Mouse (Mus musculus) left cerebral cortex, postnatal 4 days (tissue): ENCODE measurements around the gene Ndufb8. TPM values are rescaled to one million over a fixed set of nuclear protein-coding genes. Genes with fewer than 3 reads are reported as not detected.

Experiments
- DNase-seq: peaks from one replicate; pipeline ENCODE4 v3.0.0-alpha.2; 2022
- intact Hi-C: fragments of 180-260 bp; cut with DNase I; formaldehyde crosslinking; loops from one replicate; pipeline ENCODE4 v1.15.1; 2025
- total RNA-seq, 2 experiments: library from RNA; stranded (reverse); gene quantifications; 2 replicates each; pipeline ENCODE4 v1.2.3; 2021

Ndufb8 gene
- total RNA-seq = 100 to 1,000 TPM; 294 to 322 TPM

- intact Hi-C loops = no loop called here
- DNase-seq = peak; percentile 96
Observed at GRCm38 (mm10) chr19:44554861-44555590, at the start of gene Ndufb8. Gene Ndufb8 (minus strand): TSS chr19:44555440.

- DNase-seq = no peak
- intact Hi-C loops = no loop called here
Observed at GRCm38 (mm10) chr19:44594180-44594579, 38.9 kb upstream of the Ndufb8 start.

GRCm38 (mm10) chr19:44591638-44592037, 36.4 kb upstream of the Ndufb8 start:
- intact Hi-C loops = no loop called here
- no peak for DNase-seq

DNA sequence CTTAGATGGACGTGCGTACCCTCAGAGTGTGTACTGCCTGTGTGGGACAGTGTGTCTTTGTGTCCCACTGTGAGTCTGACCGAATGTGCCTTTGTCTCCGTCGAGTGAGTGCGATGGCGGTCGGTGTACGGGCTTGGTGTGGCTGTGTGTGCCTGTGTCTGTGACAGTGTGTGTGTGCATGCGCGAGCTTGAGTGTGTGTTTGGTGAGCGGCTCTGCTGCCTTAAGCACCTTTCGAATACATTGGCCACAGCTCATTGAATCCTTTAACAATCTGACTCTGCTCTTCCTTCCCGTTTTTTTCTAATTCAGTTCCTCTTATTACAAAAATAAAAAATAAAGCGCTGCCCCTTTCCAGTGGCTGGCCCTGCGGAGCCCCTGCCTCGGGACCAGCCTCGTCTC, 35.8 kb upstream of the Ndufb8 start:
- intact Hi-C loops = no loop called here
- no peak for DNase-seq

DNA sequence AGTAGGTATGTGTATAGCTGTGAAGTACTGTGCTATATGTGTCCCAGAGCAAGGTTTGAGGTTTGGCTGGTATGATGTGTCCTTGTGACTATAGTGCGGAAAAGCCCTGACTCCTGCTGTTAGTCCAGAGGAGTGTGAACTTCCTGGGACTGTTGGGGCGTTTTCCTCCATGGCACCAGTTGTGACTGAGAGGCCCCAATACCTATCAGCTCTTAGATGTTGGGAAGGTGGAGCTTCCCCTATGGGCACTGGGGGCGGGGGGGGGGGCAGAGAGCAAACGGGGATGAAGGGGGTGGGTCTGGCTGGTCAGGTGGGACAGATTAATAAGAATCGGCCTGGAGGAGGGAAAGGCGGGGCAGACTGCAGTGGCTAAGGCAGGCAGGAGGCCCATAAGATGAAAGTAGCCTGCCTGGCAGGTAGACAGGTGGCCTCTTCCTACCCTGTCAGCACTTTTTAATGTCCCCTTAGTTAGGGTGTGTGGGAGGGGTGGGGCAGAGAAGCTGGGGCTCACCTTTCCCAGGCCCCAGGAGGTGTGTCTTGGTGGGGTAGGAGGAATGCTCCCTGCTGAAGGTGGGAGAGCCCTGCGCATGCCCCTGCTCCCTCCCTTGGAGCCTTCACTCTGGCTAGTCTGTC, 34.5 kb upstream of the Ndufb8 start:
- no peak for DNase-seq
- intact Hi-C loops = no loop called here

DNA sequence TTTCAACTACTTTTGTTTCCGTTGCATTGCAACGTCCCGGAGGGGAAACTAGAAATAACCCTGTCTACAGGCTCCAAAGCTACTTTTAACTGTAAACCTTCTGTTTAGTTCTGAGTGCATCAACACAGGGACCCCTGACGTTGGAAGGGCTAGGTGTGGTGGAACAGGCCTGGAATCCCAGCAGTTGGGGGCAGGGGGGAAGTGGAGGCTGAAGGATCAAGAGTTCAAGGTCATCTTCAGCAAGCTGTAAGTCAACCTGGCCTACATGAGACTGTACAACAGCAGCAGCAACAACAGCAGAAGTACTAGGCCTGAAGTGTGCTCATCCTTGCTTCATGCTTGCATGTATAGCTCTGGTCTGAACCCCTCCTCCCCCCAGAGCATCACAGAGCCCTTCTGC, 32.8 kb upstream of the Ndufb8 start:
- no peak for DNase-seq
- intact Hi-C loops = no loop called here

DNA sequence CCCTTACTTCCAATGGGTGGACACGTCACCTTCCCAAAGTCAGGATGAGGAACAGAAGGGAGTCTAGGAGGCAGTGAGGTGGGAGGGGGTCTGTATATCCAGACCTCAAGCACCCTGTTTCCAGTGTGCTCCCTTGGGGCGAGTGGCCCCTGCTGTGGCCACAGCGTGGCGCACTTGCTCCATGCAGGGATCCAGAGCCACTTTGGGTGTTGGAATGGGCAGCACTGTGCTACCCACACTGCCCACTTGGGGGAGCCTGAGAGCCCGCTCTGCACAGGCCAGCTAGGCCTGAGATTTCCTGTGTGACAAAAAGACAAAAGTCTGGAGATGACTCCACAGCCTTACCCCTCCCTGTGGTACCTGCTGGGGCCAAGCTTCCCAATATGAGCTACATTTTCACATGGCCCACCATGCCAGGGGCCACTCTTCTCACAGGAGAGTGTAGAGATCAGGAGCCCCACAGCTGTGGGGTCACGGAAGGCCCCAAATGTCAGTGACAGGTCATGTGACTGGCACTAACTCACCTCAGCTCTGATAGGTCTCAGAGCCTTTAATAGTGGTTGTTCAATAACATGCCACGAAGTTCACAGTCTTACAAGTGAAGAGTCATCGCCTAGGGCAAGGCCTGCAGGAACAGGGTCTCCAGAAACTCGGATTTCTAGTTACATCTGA, 27.5 kb upstream of the Ndufb8 start:
- DNase-seq = peak; percentile 94

GRCm38 (mm10) chr19:44582103-44582502, 26.9 kb upstream of the Ndufb8 start:
- intact Hi-C loops = loop anchor here (2.0 to 5.0 kb wide), 2 partner anchors 175 to 313 kb away; partner anchors contain the start of gene Pax2
- no peak for DNase-seq

More for the DNA sequence above, 27.5 kb upstream of the Ndufb8 start:
- intact Hi-C loops = loop anchor here (2.0 to 5.0 kb wide), 2 partner anchors 175 to 312 kb away; partner anchors contain the start of gene Pax2

- intact Hi-C loops = no loop called here
- no peak for DNase-seq
Observed at GRCm38 (mm10) chr19:44578038-44578437, 22.8 kb upstream of the Ndufb8 start.

DNA sequence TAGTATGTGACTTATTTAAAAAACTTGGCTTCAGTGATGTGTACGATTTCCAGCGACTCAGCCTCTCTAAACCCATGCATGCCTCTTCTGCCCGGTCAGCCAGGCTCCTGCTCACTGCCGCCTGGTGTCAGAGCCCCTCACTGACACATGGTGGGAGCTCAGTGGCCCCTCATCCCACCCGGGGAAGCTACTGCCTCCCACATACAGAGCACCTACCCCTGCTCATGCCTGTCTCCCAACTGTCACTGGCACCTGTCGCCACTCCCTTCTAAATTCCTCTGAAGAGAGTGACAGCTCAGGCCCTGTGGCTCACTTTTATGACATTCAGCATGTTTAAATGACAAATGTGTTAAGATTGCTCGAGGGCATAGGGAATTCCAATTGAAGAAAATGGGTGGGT, 21.0 kb upstream of the Ndufb8 start:
- no peak for DNase-seq
- intact Hi-C loops = no loop called here

DNA sequence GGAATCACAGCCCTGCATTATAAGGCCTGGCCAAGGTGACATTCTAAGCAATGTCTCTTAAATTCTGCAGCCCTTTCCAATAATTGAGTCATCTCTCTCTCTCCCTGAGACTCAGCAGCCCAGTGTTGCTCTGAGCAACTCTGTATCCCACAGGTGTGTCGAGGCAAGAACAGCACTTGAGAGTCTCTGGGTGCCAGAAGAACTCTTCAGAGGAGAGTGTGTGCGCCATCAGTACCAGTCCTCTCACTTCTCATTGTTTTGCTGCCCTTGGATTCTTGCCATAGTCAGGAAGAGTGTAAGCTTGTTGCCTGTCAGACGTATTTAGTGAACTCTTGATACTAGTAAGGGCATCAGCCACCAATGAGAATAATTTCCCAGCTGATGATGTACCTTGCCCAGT, 12.5 kb upstream of the Ndufb8 start:
- intact Hi-C loops = no loop called here
- DNase-seq = no peak

- intact Hi-C loops = no loop called here
- no peak for DNase-seq
Observed at GRCm38 (mm10) chr19:44564006-44564405, 8.8 kb upstream of the Ndufb8 start.

- peak; percentile 91 for DNase-seq
- intact Hi-C loops = no loop called here
Observed at GRCm38 (mm10) chr19:44562652-44563206, 7.5 kb upstream of the Ndufb8 start, which contains the start of gene Hif1an. Gene Hif1an (plus strand): TSS chr19:44562850.

GRCm38 (mm10) chr19:44554490-44554860, 765 bp downstream of the Ndufb8 start:
- intact Hi-C loops = no loop called here
- DNase-seq = no peak

DNA sequence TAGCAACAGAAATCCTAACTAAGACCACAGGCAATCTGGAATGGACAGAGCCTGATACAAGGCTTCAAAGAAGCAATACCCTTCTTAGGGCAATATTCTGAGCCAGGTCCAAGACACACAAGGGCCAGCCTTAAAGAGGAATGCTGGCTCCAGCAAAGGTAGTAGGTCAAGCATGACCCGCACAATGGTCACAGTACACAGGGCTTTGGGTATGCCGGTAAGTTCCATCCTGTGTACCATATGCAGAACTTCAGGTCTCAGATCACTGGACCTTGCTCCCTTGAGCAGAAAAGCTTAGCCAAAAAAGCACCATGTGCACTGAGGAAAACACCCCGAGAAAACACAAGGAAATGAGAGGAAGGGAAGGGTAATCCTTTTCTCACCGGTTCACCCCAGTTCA, 2.0 kb downstream of the Ndufb8 start:
- intact Hi-C loops = no loop called here
- DNase-seq = no peak

- intact Hi-C loops = no loop called here
- DNase-seq = no peak
Observed at GRCm38 (mm10) chr19:44552731-44553130, 2.5 kb downstream of the Ndufb8 start, which contains the start of gene Gm20538. Gene Gm20538 (minus strand): TSS chr19:44552831.

GRCm38 (mm10) chr19:44545321-44546041, 9.8 kb downstream of the Ndufb8 start, which contains the start of gene Sec31b:
Gene Sec31b (minus strand): TSS chr19:44545864.
- intact Hi-C loops = no loop called here
- DNase-seq = peak; percentile 37

GRCm38 (mm10) chr19:44544775-44545174, 10.5 kb downstream of the Ndufb8 start:
- intact Hi-C loops = no loop called here
- peak; percentile 74 for DNase-seq

- intact Hi-C loops = no loop called here
Observed at GRCm38 (mm10) chr19:44544372-44544771, 10.9 kb downstream of the Ndufb8 start.

DNA sequence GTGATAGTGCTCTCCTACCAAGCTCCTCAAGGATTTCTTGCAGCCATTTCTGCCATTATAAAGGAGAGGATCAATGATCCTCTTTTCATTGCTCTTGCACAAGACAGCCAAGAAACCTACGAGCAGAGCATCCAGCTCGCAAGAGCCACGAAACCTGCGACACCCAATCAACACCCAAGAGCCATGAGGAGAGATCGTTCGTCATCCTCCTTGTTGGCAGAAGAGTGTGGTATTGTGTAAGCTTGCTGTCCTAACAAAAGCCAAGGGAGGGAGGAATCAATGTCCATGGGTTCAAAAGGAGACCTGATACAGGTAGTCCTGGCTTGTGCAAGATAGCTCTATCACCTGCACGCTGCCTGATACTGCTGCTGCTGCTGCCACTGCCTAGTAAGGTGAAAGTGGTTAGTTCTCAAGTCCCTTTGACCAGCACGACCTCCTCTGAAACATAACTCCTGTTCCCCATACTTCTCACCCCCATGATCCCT, 12.5 kb downstream of the Ndufb8 start:
- no peak for DNase-seq
- intact Hi-C loops = no loop called here

More at GRCm38 (mm10) chr19:44544372-44544771, 10.9 kb downstream of the Ndufb8 start:
- DNase-seq = no peak
